Mouse (Mus musculus) MEL (cell line): ENCODE measurements around the gene Olfr429. TPM values are rescaled to one million over a fixed set of nuclear protein-coding genes. Genes with fewer than 3 reads are reported as not detected.
A peak's percentile ranks its signal among the peaks of the same experiment; 100 is the strongest.
"Not testable (repeated sequence)": the region's sequence is repeated elsewhere in the genome, so short reads cannot be mapped to it uniquely, and the experiment has no call there.

Source experiments
- DNase-seq: peaks from one replicate; pipeline ENCODE4 v3.0.0; 2011; ENCODE audit warnings: low read depth, low spot score
- H3K27ac ChIP-seq: 2 replicates; pipeline ENCODE4 v1.5.1; 2012; ENCODE audit warnings: low read depth, mild to moderate bottlenecking, control low read depth, low read length, moderate library complexity; ENCODE audit not compliant: control insufficient read depth
- H3K27me3 ChIP-seq, 2 experiments: fragments of 150-350 bp in 1 of 2; sonication (generic) in 1 of 2; 2 replicates each; pipeline ENCODE4 v1.6.1; 2012; ENCODE audit warnings: low read length in 2 of 2, mild to moderate bottlenecking in 2 of 2, improper control_type of control experiment in 1 of 2, moderate library complexity in 1 of 2; ENCODE audit not compliant: insufficient read depth in 2 of 2, control insufficient read depth in 1 of 2
- H3K36me3 ChIP-seq, 2 experiments: 2 replicates each; pipeline ENCODE4 v1.6.1; 2012 to 2014; ENCODE audit warnings: low read length in 2 of 2, improper control_type of control experiment in 1 of 2, inconsistent platforms in 1 of 2, mild to moderate bottlenecking in 1 of 2; ENCODE audit not compliant: insufficient read depth in 2 of 2, control insufficient read depth in 1 of 2
- H3K4me1 ChIP-seq, 2 experiments: fragments of 150-350 bp in 1 of 2; sonication (generic) in 1 of 2; 2 replicates each; pipeline ENCODE4 v1.6.1; 2012; ENCODE audit warnings: low read length in 2 of 2, improper control_type of control experiment in 1 of 2, mild to moderate bottlenecking in 1 of 2; ENCODE audit not compliant: insufficient read depth in 2 of 2, control insufficient read depth in 1 of 2
- H3K4me3 ChIP-seq, 2 experiments: fragments of 150-350 bp in 1 of 2; sonication (generic) in 1 of 2; 2 replicates each; pipeline ENCODE4 v1.5.1; 2012; ENCODE audit warnings: low read depth in 2 of 2, low read length in 2 of 2, mild to moderate bottlenecking in 2 of 2, moderate library complexity in 2 of 2, control low read depth in 1 of 2, improper control_type of control experiment in 1 of 2; ENCODE audit not compliant: control insufficient read depth in 1 of 2, insufficient read depth in 1 of 2
- H3K79me2 ChIP-seq: 2 replicates; pipeline ENCODE4 v1.6.1; 2012; ENCODE audit warnings: mild to moderate bottlenecking, low read length, moderate library complexity; ENCODE audit not compliant: control insufficient read depth, poor library complexity, insufficient read depth
- H3K9ac ChIP-seq: 2 replicates; pipeline ENCODE4 v1.6.1; 2012; ENCODE audit warnings: low read depth, mild to moderate bottlenecking, control low read depth, low read length, moderate library complexity; ENCODE audit not compliant: control insufficient read depth, poor library complexity, severe bottlenecking
- H3K9me3 ChIP-seq: fragments of 150-350 bp; sonication (generic); replicated peaks from 2 replicates; pipeline ENCODE4 v1.6.1; 2012; ENCODE audit warnings: mild to moderate bottlenecking, low read length, improper control_type of control experiment, moderate library complexity; ENCODE audit not compliant: insufficient read depth
- ETS1 ChIP-seq: IDR thresholded peaks from 2 replicates; pipeline ENCODE4 v1.6.1; 2012; ENCODE audit warnings: low read depth, mild to moderate bottlenecking, inconsistent platforms, low read length, improper control_type of control experiment, moderate library complexity
- GABPA ChIP-seq: IDR thresholded peaks from 2 replicates; pipeline ENCODE4 v1.6.1; 2012; ENCODE audit warnings: low read depth, mild to moderate bottlenecking, inconsistent platforms, low read length, improper control_type of control experiment, moderate library complexity
- GATA1 ChIP-seq: IDR thresholded peaks from 2 replicates; pipeline ENCODE4 v1.6.1; 2011; ENCODE audit warnings: low read depth, low read length, improper control_type of control experiment
- MAFK ChIP-seq: IDR thresholded peaks from 2 replicates; pipeline ENCODE4 v1.6.1; 2011; ENCODE audit warnings: low read depth, mild to moderate bottlenecking, low read length, improper control_type of control experiment, borderline replicate concordance
- MYB ChIP-seq: IDR thresholded peaks from 2 replicates; pipeline ENCODE4 v1.6.1; 2011; ENCODE audit warnings: mild to moderate bottlenecking, low read depth, low read length, improper control_type of control experiment
- TAL1 ChIP-seq: IDR thresholded peaks from 2 replicates; pipeline ENCODE4 v1.6.1; 2012; ENCODE audit warnings: mild to moderate bottlenecking, inconsistent platforms, low read length, moderate library complexity, mixed read lengths
- TBP ChIP-seq: IDR thresholded peaks from 2 replicates; pipeline ENCODE4 v1.8.0; 2011; ENCODE audit warnings: low read depth, low read length, improper control_type of control experiment
- USF1 ChIP-seq: IDR thresholded peaks from 2 replicates; pipeline ENCODE4 v1.6.1; 2014; ENCODE audit warnings: low read depth, mild to moderate bottlenecking, inconsistent platforms, low read length, improper control_type of control experiment, moderate library complexity
- USF2 ChIP-seq, 2 experiments: IDR thresholded peaks; 2 replicates each; pipeline ENCODE4 v1.6.1; 2011 to 2012; ENCODE audit warnings: improper control_type of control experiment in 2 of 2, low read length in 2 of 2, borderline replicate concordance in 1 of 2, inconsistent platforms in 1 of 2, low read depth in 1 of 2, mild to moderate bottlenecking in 1 of 2; ENCODE audit not compliant: insufficient read depth in 1 of 2
- ZMIZ1 ChIP-seq: IDR thresholded peaks from 2 replicates; pipeline ENCODE4 v1.6.1; 2012; ENCODE audit warnings: low read depth, mild to moderate bottlenecking, inconsistent platforms, low read length, improper control_type of control experiment, moderate library complexity
- ZNF384 ChIP-seq: IDR thresholded peaks from 2 replicates; pipeline ENCODE4 v1.6.1; 2012; ENCODE audit warnings: low read depth, mild to moderate bottlenecking, inconsistent platforms, low read length, improper control_type of control experiment
- polyA plus RNA-seq, 2 experiments: library from polyadenylated mRNA; stranded (reverse) in 1 of 2; unstranded in 1 of 2; fragments of >175 nt in 1 of 2; fragments of >200 nt in 1 of 2; gene quantifications; 2 replicates each; pipeline versions ENCODE4 v1.2.1 to v1.2.4; 2012; ENCODE audit warnings: low replicate concordance in 2 of 2, low read depth in 1 of 2; ENCODE audit not compliant: insufficient read length in 2 of 2, insufficient read depth in 1 of 2, missing spikeins in 1 of 2
- total RNA-seq: library from RNA; depleted of rRNA; stranded (reverse); fragments of 300-350 nt; gene quantifications from 2 replicates; pipeline ENCODE4 v1.2.3, GENCODE M21; 2012

The Olfr429 gene
- total and polyA plus RNA-seq, 3 experiments = not detected

- DNase-seq = no peak
- TF ChIP-seq TBP (no peak), USF2 (IDR thresholded peaks at IDR 0.05; ENCODE audit: borderline replicate concordance in 1 of 2, insufficient read depth in 1 of 2, low read depth in 1 of 2, low read length in 2 of 2) (no peak), ETS1 (no peak), MYB (no peak), ZMIZ1 (no peak), GATA1 (no peak), USF1 (no peak), MAFK (no peak), GABPA (no peak), ZNF384 (no peak)
- Histone ChIP-seq H3K9ac (no peak overlapping the region), H3K79me2 (no peaks in the 10 kb centered on the region), H3K27ac (no peak overlapping the region), H3K27me3 (no peaks in the 10 kb centered on the region), H3K4me3 (no peak overlapping the region), H3K4me1 (no peaks in the 10 kb centered on the region), H3K9me3 (no peaks in the 10 kb centered on the region), H3K36me3 (no peaks in the 10 kb centered on the region)
Measured at GRCm38 (mm10) chr1:174044431-174044830, 39.7 kb upstream of the Olfr429 start.

GRCm38 (mm10) chr1:174048227-174048626, 35.9 kb upstream of the Olfr429 start:
- H3K4me3 ChIP-seq, H3K9me3 ChIP-seq, DNase-seq, H3K36me3 ChIP-seq, H3K27ac ChIP-seq, H3K79me2 ChIP-seq, H3K27me3 ChIP-seq, H3K9ac ChIP-seq, H3K4me1 ChIP-seq: not testable (repeated sequence)

- no peaks in the 10 kb centered on the region for H3K79me2 ChIP-seq
Measured at GRCm38 (mm10) chr1:174048893-174049292, 35.2 kb upstream of the Olfr429 start, which contains the start of gene Olfr432. Gene Olfr432, plus strand, starts transcription at chr1:174049205.

GRCm38 (mm10) chr1:174049357-174049756, 34.8 kb upstream of the Olfr429 start:
- not testable (repeated sequence) for H3K79me2 ChIP-seq, H3K9me3 ChIP-seq, H3K4me1 ChIP-seq, H3K27me3 ChIP-seq, H3K27ac ChIP-seq, H3K4me3 ChIP-seq, H3K9ac ChIP-seq, H3K36me3 ChIP-seq
- DNase-seq = peak; percentile 6

More at GRCm38 (mm10) chr1:174048893-174049292, 35.2 kb upstream of the Olfr429 start, which contains the start of gene Olfr432:
- Histone ChIP-seq H3K9ac (no peak within 1 kb of the TSS), H3K4me1 (no peaks in the 10 kb centered on the region), H3K36me3 (no peaks in the 10 kb centered on the region), H3K9me3 (no peaks in the 10 kb centered on the region), H3K27ac (no peak within 1 kb of the TSS), H3K4me3 (no peak within 1 kb of the TSS), H3K27me3 (no peaks in the 10 kb centered on the region)
- no peak for DNase-seq
- no peak for TF ChIP-seq TAL1
